Mouse (Mus musculus) ES-E14 (cell line): ENCODE measurements around the gene Ednra. TPM values are rescaled to one million over a fixed set of nuclear protein-coding genes. Genes with fewer than 3 reads are reported as not detected.

Experiments used
- DNase-seq: peaks from one replicate; pipeline ENCODE4 v3.0.0-alpha.2; 2013; ENCODE audit warnings: low read depth, low spot score
- H3K27ac ChIP-seq: 2 replicates; pipeline ENCODE4 v1.5.1; 2012; ENCODE audit warnings: low read depth, mild to moderate bottlenecking, low read length, moderate library complexity, mixed read lengths; ENCODE audit not compliant: poor library complexity, insufficient read depth, severe bottlenecking
- H3K36me3 ChIP-seq: 2 replicates; pipeline ENCODE4 v1.6.1; 2012; ENCODE audit warnings: mild to moderate bottlenecking, low read length, moderate library complexity, mixed read lengths; ENCODE audit not compliant: control insufficient read depth, poor library complexity, insufficient read depth, severe bottlenecking
- H3K4me1 ChIP-seq, 2 experiments: fragments of 150-350 bp in 1 of 2; sonication (generic) in 1 of 2; 2 replicates each; pipeline ENCODE4 v1.6.1; 2012; ENCODE audit warnings: low read length in 2 of 2, mild to moderate bottlenecking in 1 of 2, mixed read lengths in 1 of 2; ENCODE audit not compliant: control insufficient read depth in 2 of 2, insufficient read depth in 2 of 2, poor library complexity in 1 of 2
- H3K4me3 ChIP-seq, 2 experiments: fragments of 150-350 bp in 1 of 2; sonication (generic) in 1 of 2; 2 replicates each; pipeline ENCODE4 v1.5.1; 2012; ENCODE audit warnings: low read length in 2 of 2, low read depth in 1 of 2, mild to moderate bottlenecking in 1 of 2, mixed read lengths in 1 of 2; ENCODE audit not compliant: insufficient read depth in 1 of 2, poor library complexity in 1 of 2, severe bottlenecking in 1 of 2
- H3K9ac ChIP-seq: 2 replicates; pipeline ENCODE4 v1.6.1; 2012; ENCODE audit warnings: low read depth, mild to moderate bottlenecking, low read length, mixed read lengths; ENCODE audit not compliant: poor library complexity, insufficient read depth, severe bottlenecking
- H3K9me3 ChIP-seq: fragments of 150-350 bp; sonication (generic); 2 replicates; pipeline ENCODE4 v1.6.1; 2012; ENCODE audit warnings: low read depth, mild to moderate bottlenecking, low read length; ENCODE audit not compliant: control insufficient read depth, insufficient read depth
- CHD2 ChIP-seq: IDR thresholded peaks from 2 replicates; pipeline ENCODE4 v1.6.1; 2014; ENCODE audit warnings: mild to moderate bottlenecking, low read depth, low read length, inconsistent platforms
- HCFC1 ChIP-seq: IDR thresholded peaks from 2 replicates; pipeline ENCODE4 v1.6.1; 2012; ENCODE audit warnings: low read length, inconsistent platforms, borderline replicate concordance; ENCODE audit not compliant: insufficient read depth
- MAFK ChIP-seq: IDR thresholded peaks from 2 replicates; pipeline ENCODE4 v1.6.1; 2014; ENCODE audit warnings: mild to moderate bottlenecking, low read depth, low read length, inconsistent platforms; ENCODE audit not compliant: insufficient read depth
- ZC3H11A ChIP-seq: IDR thresholded peaks from 2 replicates; pipeline ENCODE4 v1.6.1; 2012; ENCODE audit warnings: low read depth, mild to moderate bottlenecking, inconsistent platforms, low read length, borderline replicate concordance
- ZNF384 ChIP-seq: IDR thresholded peaks from 2 replicates; pipeline ENCODE4 v1.6.1; 2012; ENCODE audit warnings: low read depth, low read length, inconsistent platforms
- in situ Hi-C, 2 experiments: fragments of 600-800 bp; cut with MboI; formaldehyde crosslinking; loops; one replicate each; pipeline ENCODE4 v1.15.1; 2025; ENCODE audit warnings: low sequenced_read_pairs in 2 of 2, inconsistent platforms in 1 of 2; ENCODE audit not compliant: unreplicated experiment in 2 of 2
- total RNA-seq: library from RNA; depleted of rRNA; stranded (reverse); fragments of 300-350 nt; gene quantifications from 2 replicates; pipeline ENCODE4 v1.2.3, GENCODE M21; 2012; rRNA removed

The Ednra gene
- total RNA-seq: 0.11 and 0.40 TPM in 2 replicates

- Histone ChIP-seq H3K4me1 (no peaks in the 10 kb centered on the region), H3K9ac (peak within 1 kb of the TSS; percentile 50; the same call in 1 of the 2 replicates), H3K36me3 (no peaks in the 10 kb centered on the region), H3K9me3 (no peaks in the 10 kb centered on the region), H3K4me3 (peak within 1 kb of the TSS; percentile 50 to 59), H3K27ac (no peak within 1 kb of the TSS)
- peak; percentile 37 for DNase-seq
- no peak for TF ChIP-seq ZNF384
- no peak for TF ChIP-seq CHD2
- in situ Hi-C loops: no loop called here
These were observed at the start of gene Ednra for GRCm38 (mm10) chr8:77724046-77724930. Ednra (minus strand) TSS chr8:77724464.

GRCm38 (mm10) chr8:77773831-77774230, 49.6 kb upstream of the Ednra start:
- H3K36me3 ChIP-seq: no peaks in the 10 kb centered on the region
- H3K27ac ChIP-seq: no peak overlapping the region
- no peak overlapping the region for H3K4me3 ChIP-seq
- DNase-seq: no peak
- in situ Hi-C loops: no loop called here
- TF ChIP-seq HCFC1 (no peak), MAFK (no peak), ZC3H11A (no peak), ZNF384 (no peak), CHD2 (no peak)
- H3K9ac ChIP-seq: no peak overlapping the region
- H3K9me3 ChIP-seq: no peaks in the 10 kb centered on the region
- no peaks in the 10 kb centered on the region for H3K4me1 ChIP-seq

GRCm38 (mm10) chr8:77773256-77773655, 49.0 kb upstream of the Ednra start:
- no peak overlapping the region for H3K9ac ChIP-seq
- DNase-seq: peak; percentile 12
- no peak overlapping the region for H3K4me3 ChIP-seq
- in situ Hi-C loops: no loop called here
- no peaks in the 10 kb centered on the region for H3K36me3 ChIP-seq
- H3K4me1 ChIP-seq: no peaks in the 10 kb centered on the region
- TF ChIP-seq HCFC1 (no peak), MAFK (no peak), CHD2 (no peak), ZNF384 (no peak), ZC3H11A (no peak)
- no peak overlapping the region for H3K27ac ChIP-seq
- no peaks in the 10 kb centered on the region for H3K9me3 ChIP-seq

- Histone ChIP-seq H3K4me1 (no peaks in the 10 kb centered on the region), H3K9me3 (no peaks in the 10 kb centered on the region), H3K27ac (no peak overlapping the region), H3K9ac (no peak overlapping the region), H3K4me3 (no peak overlapping the region), H3K36me3 (no peaks in the 10 kb centered on the region)
- in situ Hi-C loops: no loop called here
- no peak for DNase-seq
- no peak for TF ChIP-seq ZNF384
These were observed 48.1 kb upstream of the Ednra start for GRCm38 (mm10) chr8:77772210-77772886.
